Mouse (Mus musculus) MEL (cell line): ENCODE data around the gene Lrrfip1.

ENCODE experiments used
- CTCF ChIP-seq, 3 experiments: IDR thresholded peaks in 2 of 3; conservative IDR thresholded peaks in 1 of 3; 2 replicates each; pipeline ENCODE4 v1.5.1; 2011 to 2012; ENCODE audit warnings: low read length in 3 of 3, low read depth in 2 of 3, mild to moderate bottlenecking in 2 of 3, improper control_type of control experiment in 1 of 3, inconsistent platforms in 1 of 3, mixed read lengths in 1 of 3, moderate library complexity in 1 of 3; ENCODE audit not compliant: control insufficient read depth in 1 of 3, insufficient read depth in 1 of 3, poor library complexity in 1 of 3, severe bottlenecking in 1 of 3
- MXI1 ChIP-seq: IDR thresholded peaks from 2 replicates; pipeline ENCODE4 v1.6.1; 2011; ENCODE audit warnings: mild to moderate bottlenecking, low read depth, low read length, improper control_type of control experiment
- POLR2A ChIP-seq, 2 experiments: IDR thresholded peaks; 2 replicates each; pipeline ENCODE4 v1.6.1; 2011 to 2012; ENCODE audit warnings: low read length in 2 of 2, mild to moderate bottlenecking in 2 of 2, control low read depth in 1 of 2, improper control_type of control experiment in 1 of 2, low read depth in 1 of 2, moderate library complexity in 1 of 2; ENCODE audit not compliant: control insufficient read depth in 1 of 2, insufficient read depth in 1 of 2, poor library complexity in 1 of 2
- TCF12 ChIP-seq: IDR thresholded peaks from 2 replicates; pipeline ENCODE4 v1.6.1; 2014; ENCODE audit warnings: low read depth, mild to moderate bottlenecking, inconsistent platforms, low read length, improper control_type of control experiment, moderate library complexity
- ZKSCAN1 ChIP-seq: IDR thresholded peaks from 2 replicates; pipeline ENCODE4 v1.6.1; 2012; ENCODE audit warnings: low read depth, mild to moderate bottlenecking, inconsistent platforms, low read length, improper control_type of control experiment, moderate library complexity

DNA sequence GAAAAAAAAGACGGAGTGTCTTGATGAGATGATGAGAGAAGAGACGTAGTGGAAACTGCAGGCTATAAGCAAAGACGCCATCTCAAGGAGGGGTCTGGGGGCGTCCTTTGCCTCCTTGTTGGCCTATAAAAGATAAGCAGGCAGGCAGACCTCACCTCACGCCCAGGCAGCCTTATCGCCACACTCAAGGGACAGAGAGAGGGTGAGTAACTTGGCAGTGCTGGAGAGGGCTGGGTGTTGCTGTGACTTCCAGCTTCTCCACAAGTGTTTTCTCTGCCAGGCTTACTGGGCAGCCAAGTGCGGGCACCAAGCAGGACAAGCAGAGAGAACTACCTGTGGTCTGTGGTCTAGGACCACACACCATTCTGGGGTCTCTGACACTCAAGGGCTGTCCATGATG, 46.9 kb upstream of the Lrrfip1 start:
- no peak for TF ChIP-seq CTCF (IDR thresholded peaks at IDR 0.05 in 2 of 3, conservative IDR thresholded peaks at IDR 0.05 in 1 of 3; ENCODE audit: control insufficient read depth in 1 of 3, insufficient read depth in 1 of 3, low read depth in 2 of 3, low read length in 3 of 3, poor library complexity in 1 of 3, severe bottlenecking in 1 of 3)
- TF ChIP-seq ZKSCAN1: no peak
- no peak for TF ChIP-seq TCF12
- no peak for TF ChIP-seq POLR2A (IDR thresholded peaks at IDR 0.05; ENCODE audit: control insufficient read depth in 1 of 2, insufficient read depth in 1 of 2, low read depth in 1 of 2, low read length in 2 of 2, poor library complexity in 1 of 2)
- TF ChIP-seq MXI1: no peak
